Mouse (Mus musculus) liver, embryonic 16.5 days (tissue): ENCODE measurements around the gene Tbc1d30. TPM values are rescaled to one million over a fixed set of nuclear protein-coding genes. Genes with fewer than 3 reads are reported as not detected.

Experiments
- ATAC-seq: fragments of 200-750 bp; cut with Nextera tagmentation; 2 replicates; pipeline ENCODE4 v1.8.0; 2017; ENCODE audit warnings: low read depth, mild to moderate bottlenecking, moderate number of reproducible peaks, moderate library complexity
- H3K27ac ChIP-seq: fragments of 300-500 bp; sonication (generic); 2 replicates; pipeline ENCODE4 v1.5.1; 2014; ENCODE audit warnings: mild to moderate bottlenecking, low read length
- H3K27me3 ChIP-seq: fragments of 300-500 bp; sonication (generic); 2 replicates; pipeline ENCODE4 v1.6.1; 2014; ENCODE audit warnings: low read depth, low read length, mixed read lengths; ENCODE audit not compliant: control insufficient read depth, insufficient read depth
- H3K36me3 ChIP-seq: fragments of 300-500 bp; sonication (generic); 2 replicates; pipeline ENCODE4 v1.6.1; 2014; ENCODE audit warnings: mild to moderate bottlenecking; ENCODE audit not compliant: control insufficient read depth, insufficient read depth
- H3K4me1 ChIP-seq: fragments of 300-500 bp; sonication (generic); 2 replicates; pipeline ENCODE4 v1.6.1; 2014; ENCODE audit warnings: low read depth, low read length, mixed read lengths; ENCODE audit not compliant: control insufficient read depth
- H3K4me2 ChIP-seq: fragments of 300-500 bp; sonication (generic); 2 replicates; pipeline ENCODE4 v1.6.1; 2014; ENCODE audit warnings: low read depth, low read length, mixed read lengths
- H3K4me3 ChIP-seq: fragments of 300-500 bp; sonication (generic); 2 replicates; pipeline ENCODE4 v1.5.1; 2014; ENCODE audit warnings: low read depth, mild to moderate bottlenecking, low read length
- H3K9ac ChIP-seq: fragments of 300-500 bp; sonication (generic); 2 replicates; pipeline ENCODE4 v1.6.1; 2014; ENCODE audit warnings: low read depth, low read length
- H3K9me3 ChIP-seq: fragments of 300-500 bp; sonication (generic); replicated peaks from 2 replicates; pipeline ENCODE4 v1.6.1; 2016; ENCODE audit warnings: low read length; ENCODE audit not compliant: control insufficient read depth
- WGBS: fragments of 180-500 bp; shearing (Covaris S2); extraction: QIAGEN DNeasy Blood & Tissue Kit; methylation state at CpG from one replicate; pipeline ENCODE4 v1.1.7; 2014; ENCODE audit not compliant: insufficient replicate concordance; 5-methylcytosine and 5-hydroxymethylcytosine counted together
- polyA plus RNA-seq: library from polyadenylated mRNA; unstranded; fragments of >200 nt; fragmentation: Nextera tagmentation; extraction: Ambion mirVana; gene quantifications from 2 replicates; pipeline ENCODE4 v1.2.1, GENCODE M21; 2015

Gene Tbc1d30
- polyA plus RNA-seq, 1 experiment from 2014 or later: 0.48 TPM

DNA sequence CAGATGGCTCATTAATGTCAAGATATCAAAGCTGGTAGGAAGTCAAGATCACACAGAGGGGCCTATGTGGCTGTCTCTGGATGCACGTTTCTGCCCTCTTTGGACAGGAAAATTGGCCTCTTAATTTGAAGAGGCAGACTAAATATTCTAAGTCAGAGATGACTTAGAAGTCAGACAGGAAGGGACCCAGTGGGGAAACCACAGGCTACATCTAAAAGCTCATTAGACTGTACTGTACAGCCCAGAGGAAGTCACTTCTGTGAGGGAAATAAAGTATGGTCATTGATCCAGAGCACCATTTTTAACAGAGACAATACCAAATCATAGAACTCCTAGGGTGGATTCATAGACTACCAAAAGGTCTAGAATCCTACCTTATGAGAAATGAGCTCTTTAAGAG is 76.1 kb downstream of the Tbc1d30 start:
- no peak overlapping the region for H3K27ac ChIP-seq
- no peak for ATAC-seq
- no peaks in the 10 kb centered on the region for H3K4me1 ChIP-seq
- H3K27me3 ChIP-seq: no peaks in the 10 kb centered on the region
- H3K4me3 ChIP-seq: no peak overlapping the region
- no peak overlapping the region for H3K9ac ChIP-seq
- H3K4me2 ChIP-seq: no peak overlapping the region
- H3K9me3 ChIP-seq: no peaks in the 10 kb centered on the region
- 21% methylated on average over 1 of the region's 1 CpGs for WGBS
- H3K36me3 ChIP-seq: no peaks in the 10 kb centered on the region

DNA sequence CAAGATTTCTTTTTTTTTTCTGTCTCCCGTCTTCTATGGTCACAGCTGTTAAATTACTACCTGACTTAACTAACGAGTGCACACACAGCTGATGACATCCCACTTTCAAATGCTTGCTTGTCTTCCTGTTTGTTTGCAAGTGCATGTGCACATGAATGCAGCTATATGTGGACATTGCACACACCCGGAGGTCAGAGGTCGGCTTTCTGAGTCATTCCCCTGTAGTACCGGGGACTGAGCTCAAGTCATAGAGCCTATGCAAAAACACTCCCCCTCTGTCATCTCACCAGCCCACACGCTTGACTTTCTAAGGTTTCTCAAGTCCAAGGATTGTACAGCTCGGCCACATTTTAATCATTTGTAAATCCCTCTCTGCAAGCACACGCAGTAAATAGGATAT is 80.1 kb downstream of the Tbc1d30 start:
- Histone ChIP-seq H3K27me3 (no peaks in the 10 kb centered on the region), H3K36me3 (no peaks in the 10 kb centered on the region), H3K4me2 (no peak overlapping the region), H3K4me3 (no peak overlapping the region), H3K9ac (no peak overlapping the region), H3K27ac (no peak overlapping the region), H3K4me1 (no peaks in the 10 kb centered on the region), H3K9me3 (no peaks in the 10 kb centered on the region)
- WGBS: 65% methylated on average over 8 of the region's 8 CpGs
- ATAC-seq: no peak

DNA sequence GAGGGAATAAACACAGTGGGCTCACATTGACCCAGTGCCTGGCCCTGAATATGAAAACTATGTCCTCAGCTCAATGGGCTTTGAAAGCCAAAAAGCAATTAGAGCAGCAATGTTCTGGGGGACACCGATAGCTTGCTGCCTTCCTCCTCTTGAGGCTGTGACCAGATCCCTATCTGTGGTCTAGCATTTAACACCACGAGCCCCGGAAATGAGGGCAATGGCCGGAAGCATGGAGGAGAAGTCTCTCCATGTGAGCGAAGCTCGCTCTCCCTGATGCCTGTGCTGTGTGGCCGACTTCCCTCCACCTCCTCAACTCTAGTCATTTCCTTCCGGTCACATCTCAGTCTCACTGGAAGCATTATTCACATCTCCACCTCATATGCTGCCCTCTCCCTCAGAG is 82.3 kb downstream of the Tbc1d30 start:
- WGBS: 27% methylated on average over 8 of the region's 8 CpGs
- no peak for ATAC-seq
- Histone ChIP-seq H3K4me3 (no peak overlapping the region), H3K27me3 (no peaks in the 10 kb centered on the region), H3K9ac (no peak overlapping the region), H3K4me1 (no peaks in the 10 kb centered on the region), H3K27ac (no peak overlapping the region), H3K4me2 (no peak overlapping the region), H3K36me3 (no peaks in the 10 kb centered on the region), H3K9me3 (no peaks in the 10 kb centered on the region)

DNA sequence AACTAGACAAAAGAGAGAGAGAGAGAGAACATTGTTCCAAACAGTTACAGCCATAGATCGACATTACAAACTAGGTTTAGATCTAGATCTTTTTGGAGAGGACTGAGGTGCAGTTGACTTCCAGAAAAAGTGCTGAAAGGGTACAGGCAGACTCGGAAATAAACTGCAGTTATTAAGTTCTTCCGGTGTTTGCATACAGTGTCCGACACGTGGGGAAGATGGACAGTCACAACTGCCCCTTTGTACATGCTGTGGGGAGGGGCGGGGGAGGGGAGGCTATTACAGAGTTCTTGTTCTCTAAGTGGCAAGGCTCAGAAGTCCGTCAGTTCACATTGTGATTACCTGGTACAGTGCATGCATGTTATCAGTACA is 86.9 kb downstream of the Tbc1d30 start:
- Histone ChIP-seq H3K27ac (no peak overlapping the region), H3K36me3 (no peaks in the 10 kb centered on the region), H3K4me3 (no peak overlapping the region), H3K4me2 (0 out of 2 replicates have a peak overlapping the region, but pooled peaks have one; percentile 12), H3K9ac (no peak overlapping the region), H3K9me3 (no peaks in the 10 kb centered on the region), H3K27me3 (no peaks in the 10 kb centered on the region), H3K4me1 (no peaks in the 10 kb centered on the region)
- WGBS: 19% methylated on average over 7 of the region's 7 CpGs
- no peak for ATAC-seq

DNA sequence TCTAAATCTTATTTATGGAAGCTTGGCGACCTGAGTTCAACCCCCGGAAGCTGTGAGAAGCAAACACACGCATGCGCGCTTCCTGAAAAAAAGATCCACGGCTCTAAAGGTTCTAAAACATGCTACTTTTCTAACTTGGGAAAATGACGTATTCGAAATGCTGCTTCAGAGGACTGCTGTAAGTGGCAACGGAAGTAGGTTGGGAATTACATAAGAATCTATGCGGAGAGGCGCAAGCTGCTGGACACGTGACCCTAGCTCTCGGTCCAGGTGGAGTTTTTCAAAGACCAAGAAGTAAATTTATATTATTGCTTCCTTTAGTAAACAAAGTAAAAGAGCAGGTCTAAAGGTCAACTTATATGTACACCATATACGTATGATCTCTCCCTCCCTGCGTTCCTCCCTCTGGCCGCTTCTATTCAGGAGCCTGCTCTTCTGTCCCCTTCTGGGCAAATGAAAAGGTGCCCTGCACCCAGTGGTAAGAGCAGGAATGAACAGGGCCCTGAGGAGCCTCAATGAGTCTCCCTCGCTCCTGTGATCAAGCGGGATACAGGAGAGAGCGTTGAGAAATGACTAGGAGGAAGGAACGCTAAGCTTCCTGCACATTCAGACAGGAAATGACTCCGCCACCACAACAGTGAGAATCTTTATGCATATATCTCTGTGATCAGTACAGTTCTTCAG is 87.4 kb downstream of the Tbc1d30 start:
- Histone ChIP-seq H3K9ac (no peak overlapping the region), H3K9me3 (no peaks in the 10 kb centered on the region), H3K27me3 (no peaks in the 10 kb centered on the region), H3K4me1 (no peaks in the 10 kb centered on the region), H3K27ac (no peak overlapping the region), H3K4me2 (peak overlapping the region; percentile 12; the same call in 1 of the 2 replicates), H3K36me3 (no peaks in the 10 kb centered on the region), H3K4me3 (no peak overlapping the region)
- ATAC-seq: no peak
- 48% methylated on average over 21 of the region's 21 CpGs for WGBS

DNA sequence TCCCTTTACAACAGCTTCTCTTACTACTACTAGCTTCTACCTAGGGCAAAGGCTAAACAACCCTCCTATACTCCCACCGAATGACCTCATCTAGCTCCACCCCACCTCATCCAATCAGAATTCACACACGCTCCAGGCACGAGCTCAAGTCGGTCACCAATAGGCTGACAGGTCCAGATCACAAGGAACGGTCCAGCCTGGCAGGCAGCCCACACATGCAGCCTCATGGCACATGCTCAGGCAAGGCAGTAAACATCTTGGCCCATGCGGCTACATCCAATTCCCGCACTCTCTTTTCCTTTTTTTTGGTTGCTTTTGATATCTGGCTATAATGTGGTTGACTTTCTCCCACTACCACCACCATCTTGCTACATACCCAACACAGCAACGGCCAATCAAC is 88.9 kb downstream of the Tbc1d30 start:
- 73% methylated on average over 8 of the region's 8 CpGs for WGBS

DNA sequence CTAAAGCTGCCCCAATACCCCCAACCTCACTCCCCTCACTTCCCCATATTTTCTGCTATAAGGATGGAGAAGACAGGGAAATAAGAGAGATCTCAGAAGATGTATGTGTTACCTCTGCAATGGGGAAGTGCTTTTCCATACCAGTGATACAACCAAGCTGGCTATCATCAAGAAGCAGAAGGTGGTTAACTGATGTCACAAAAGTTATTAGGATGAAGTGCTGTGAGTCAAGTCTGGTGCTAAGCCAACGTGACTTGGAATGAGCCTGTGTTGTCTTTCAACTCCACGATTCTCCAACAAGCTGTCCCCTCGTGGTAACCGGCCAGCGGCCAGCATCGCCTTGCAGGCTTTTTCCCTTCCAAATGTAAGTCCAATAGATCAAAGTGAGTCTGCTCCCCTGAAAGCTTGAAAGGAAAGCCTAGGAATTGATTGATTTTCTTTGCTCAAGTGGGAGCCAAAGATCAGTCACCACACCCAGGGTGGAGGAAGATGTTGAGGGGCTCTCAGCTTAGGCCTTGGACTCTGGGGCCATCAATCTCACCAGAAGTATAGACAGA is 90.0 kb downstream of the Tbc1d30 start:
- H3K36me3 ChIP-seq: no peaks in the 10 kb centered on the region
- no peaks in the 10 kb centered on the region for H3K4me1 ChIP-seq
- H3K27ac ChIP-seq: no peak overlapping the region
- WGBS: 69% methylated on average over 6 of the region's 6 CpGs
- no peak overlapping the region for H3K4me3 ChIP-seq
- H3K9ac ChIP-seq: no peak overlapping the region
- no peaks in the 10 kb centered on the region for H3K9me3 ChIP-seq
- no peaks in the 10 kb centered on the region for H3K27me3 ChIP-seq
- no peak overlapping the region for H3K4me2 ChIP-seq
- ATAC-seq: no peak

More for the DNA sequence above, 88.9 kb downstream of the Tbc1d30 start:
- no peak overlapping the region for H3K9ac ChIP-seq
- no peaks in the 10 kb centered on the region for H3K36me3 ChIP-seq
- no peaks in the 10 kb centered on the region for H3K4me1 ChIP-seq
- H3K9me3 ChIP-seq: no peaks in the 10 kb centered on the region
- H3K27ac ChIP-seq: no peak overlapping the region
- H3K4me2 ChIP-seq: no peak overlapping the region
- no peak overlapping the region for H3K4me3 ChIP-seq
- no peaks in the 10 kb centered on the region for H3K27me3 ChIP-seq
- no peak for ATAC-seq

DNA sequence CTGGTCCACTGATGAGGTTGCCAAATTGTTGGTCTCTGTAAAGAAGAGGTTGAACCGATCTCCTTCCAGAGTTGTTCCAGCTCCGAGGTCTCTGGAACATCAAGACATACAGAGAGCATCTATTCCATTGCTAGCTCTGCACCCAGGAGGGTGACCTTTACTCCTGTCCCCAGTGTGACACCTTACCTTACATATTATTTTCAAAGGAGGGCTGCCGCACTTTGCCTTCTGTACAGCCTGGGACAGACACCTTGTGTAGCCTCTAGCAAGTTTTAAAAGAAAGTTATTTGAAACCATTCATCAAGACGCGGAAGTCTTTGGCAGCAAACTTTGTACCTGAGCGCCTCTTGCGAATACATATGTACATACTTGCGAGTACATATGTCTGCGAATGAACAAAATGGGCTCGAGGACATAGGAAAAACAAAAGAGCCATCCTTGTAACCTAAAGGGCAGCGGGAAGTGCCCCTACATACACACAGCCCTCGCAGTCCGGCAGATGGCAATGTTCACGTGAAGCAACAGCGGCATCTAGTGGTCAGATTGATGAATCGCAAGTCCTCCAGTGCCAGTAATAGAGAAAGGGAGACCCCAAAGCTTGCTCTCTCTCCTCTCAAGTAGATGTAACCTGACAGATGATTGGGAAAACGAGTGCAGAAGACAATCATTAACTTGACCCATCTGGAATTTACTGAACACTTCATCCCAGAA is 94.8 kb downstream of the Tbc1d30 start:
- ATAC-seq: no peak
- H3K27ac ChIP-seq: no peak overlapping the region
- H3K9me3 ChIP-seq: no peaks in the 10 kb centered on the region
- no peaks in the 10 kb centered on the region for H3K27me3 ChIP-seq
- no peak overlapping the region for H3K4me2 ChIP-seq
- 20% methylated on average over 17 of the region's 17 CpGs for WGBS
- no peak overlapping the region for H3K4me3 ChIP-seq
- no peaks in the 10 kb centered on the region for H3K36me3 ChIP-seq
- no peak overlapping the region for H3K9ac ChIP-seq
- no peaks in the 10 kb centered on the region for H3K4me1 ChIP-seq

DNA sequence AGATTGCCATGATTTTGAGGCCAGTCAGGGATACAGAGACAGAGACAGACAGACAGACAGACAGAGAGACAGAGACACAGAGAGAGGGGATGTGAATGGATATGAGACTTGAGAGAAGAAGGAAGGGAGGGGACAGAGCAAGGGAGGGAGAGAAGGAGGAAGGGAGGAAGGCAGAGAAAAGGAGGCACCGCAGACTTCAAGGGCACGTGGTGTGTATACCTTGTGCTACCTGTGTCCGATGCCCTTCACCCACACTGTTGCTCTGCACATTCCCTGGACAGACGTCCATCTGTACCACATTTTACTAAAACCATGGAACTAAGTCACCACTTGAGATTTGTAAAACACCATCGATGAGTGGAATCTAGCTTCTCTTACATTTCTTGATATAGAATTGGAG is 95.6 kb downstream of the Tbc1d30 start:
- ATAC-seq: no peak

More for the DNA sequence above, 95.6 kb downstream of the Tbc1d30 start:
- Histone ChIP-seq H3K9me3 (no peaks in the 10 kb centered on the region), H3K36me3 (no peaks in the 10 kb centered on the region), H3K27me3 (no peaks in the 10 kb centered on the region), H3K4me1 (no peaks in the 10 kb centered on the region), H3K9ac (no peak overlapping the region), H3K27ac (no peak overlapping the region), H3K4me2 (no peak overlapping the region), H3K4me3 (no peak overlapping the region)
- WGBS: 72% methylated on average over 5 of the region's 5 CpGs
